Mouse (Mus musculus): ENCODE measurements around the gene Lpcat2. TPM values are rescaled to one million over a fixed set of nuclear protein-coding genes. Genes with fewer than 3 reads are reported as not detected.
A peak's percentile ranks its signal among the peaks of the same experiment; 100 is the strongest.
"Not testable (repeated sequence)": the region's sequence is repeated elsewhere in the genome, so short reads cannot be mapped to it uniquely, and the experiment has no call there.

The Lpcat2 gene
- total RNA-seq, 1 experiment from 2014 or later, result 98.4 TPM

DNA sequence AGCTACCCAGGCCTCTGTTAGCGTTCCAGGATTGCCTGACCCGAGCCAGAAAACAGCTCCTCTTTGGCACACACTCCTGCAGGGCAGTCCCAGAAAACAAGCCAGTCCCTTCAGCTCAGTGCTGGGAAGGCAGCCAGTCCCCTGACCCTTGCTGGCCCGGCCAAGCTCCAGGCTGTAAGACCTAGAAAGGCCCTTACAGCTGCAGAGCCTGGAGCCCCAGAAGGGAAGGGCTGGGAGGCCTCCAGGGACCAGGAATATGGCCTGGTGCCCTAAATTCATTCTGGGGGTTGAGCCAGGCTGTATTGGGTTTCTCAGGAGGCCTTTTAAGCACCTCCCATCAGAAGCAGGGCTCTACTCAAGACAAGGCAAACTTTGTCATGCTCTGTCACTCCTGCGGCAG is 4.9 kb upstream of the Lpcat2 start:
- no peak for ATAC-seq (replicated peaks; ENCODE audit: insufficient number of reproducible peaks, low FRiP score, low TSS enrichment, poor library complexity, severe bottlenecking)

DNA sequence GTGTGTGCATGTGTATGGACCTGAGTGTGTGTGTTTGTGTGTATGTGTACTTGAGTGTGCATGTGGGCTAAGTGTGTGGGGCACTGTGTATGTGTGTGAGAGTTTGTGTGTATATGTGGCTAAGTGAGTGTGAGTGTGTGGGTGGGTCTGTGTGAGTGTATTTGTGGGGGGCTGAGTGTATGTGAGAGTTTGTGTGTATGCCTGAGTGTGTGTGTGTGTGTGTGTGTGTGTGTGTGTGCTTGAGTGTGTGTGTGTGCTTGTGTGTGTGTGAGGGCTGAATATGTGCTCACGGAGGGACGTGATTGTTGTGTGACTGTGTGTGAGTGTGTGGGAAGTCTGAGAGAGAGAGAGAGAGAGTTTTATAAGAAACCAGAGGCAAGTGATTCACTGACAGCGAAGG is 3.8 kb upstream of the Lpcat2 start:
- ATAC-seq (replicated peaks; ENCODE audit: insufficient number of reproducible peaks, low FRiP score, low TSS enrichment, poor library complexity, severe bottlenecking), result no peak

DNA sequence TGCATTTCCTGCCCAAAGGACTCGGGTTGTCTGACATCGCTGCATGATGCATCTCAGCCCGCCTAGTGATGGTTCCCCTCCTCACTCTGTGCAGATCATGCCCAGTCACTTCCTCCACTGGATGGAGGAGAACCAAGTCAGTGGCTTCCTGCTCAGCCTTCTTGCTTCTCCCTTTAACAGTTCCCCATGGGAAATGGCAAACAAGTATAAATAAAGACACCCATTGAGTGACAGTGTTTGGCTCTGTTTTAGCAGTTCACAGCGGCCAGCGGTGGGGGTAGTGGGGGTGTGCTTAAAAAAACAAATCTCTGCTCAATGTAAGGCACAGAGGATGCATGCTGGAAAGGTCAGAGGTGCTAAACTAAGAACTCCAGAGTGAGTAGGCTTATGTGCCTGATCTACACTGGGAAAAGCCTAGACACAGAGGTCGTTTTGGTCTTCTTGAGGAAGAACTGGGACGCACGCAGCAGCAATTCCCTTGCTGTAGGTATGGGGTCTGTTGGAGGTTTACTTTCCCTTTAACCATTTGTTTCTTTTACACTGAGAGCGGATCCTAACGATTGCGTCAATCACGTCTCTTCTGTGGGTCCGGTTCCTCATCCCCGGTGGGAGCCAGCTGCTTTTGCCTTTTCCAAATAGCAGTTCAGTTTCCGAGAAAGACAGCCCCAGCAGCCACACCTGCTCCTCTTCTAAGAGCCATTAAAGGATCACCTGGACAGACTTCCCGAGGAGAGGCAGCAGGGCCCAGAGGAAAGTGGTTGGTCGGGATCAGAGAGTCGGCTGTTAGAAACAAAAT is 1.8 kb upstream of the Lpcat2 start:
- peak; percentile 62 for ATAC-seq (replicated peaks; ENCODE audit: insufficient number of reproducible peaks, low FRiP score, low TSS enrichment, poor library complexity, severe bottlenecking)

DNA sequence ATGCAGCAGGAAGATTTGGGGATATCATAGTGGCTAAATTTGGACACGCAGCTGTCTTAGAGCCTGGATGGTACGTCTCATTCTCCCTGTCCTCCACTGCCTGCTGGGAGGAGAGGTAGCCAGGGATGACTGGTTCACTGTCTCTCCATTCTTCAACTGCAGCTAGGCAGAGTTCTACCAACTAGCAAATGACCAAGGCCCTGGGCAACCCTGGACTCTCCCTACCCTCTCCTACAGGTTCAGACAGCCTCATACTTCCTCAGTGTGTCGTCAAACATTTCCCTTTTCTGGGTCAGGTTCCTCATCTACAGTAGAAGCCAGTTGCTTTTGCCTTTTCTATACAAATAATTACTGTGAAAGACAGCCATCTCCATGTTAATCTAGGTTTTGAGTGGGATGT is 466 bp upstream of the Lpcat2 start:
- peak; percentile 71 for ATAC-seq (replicated peaks; ENCODE audit: insufficient number of reproducible peaks, low FRiP score, low TSS enrichment, poor library complexity, severe bottlenecking)

DNA sequence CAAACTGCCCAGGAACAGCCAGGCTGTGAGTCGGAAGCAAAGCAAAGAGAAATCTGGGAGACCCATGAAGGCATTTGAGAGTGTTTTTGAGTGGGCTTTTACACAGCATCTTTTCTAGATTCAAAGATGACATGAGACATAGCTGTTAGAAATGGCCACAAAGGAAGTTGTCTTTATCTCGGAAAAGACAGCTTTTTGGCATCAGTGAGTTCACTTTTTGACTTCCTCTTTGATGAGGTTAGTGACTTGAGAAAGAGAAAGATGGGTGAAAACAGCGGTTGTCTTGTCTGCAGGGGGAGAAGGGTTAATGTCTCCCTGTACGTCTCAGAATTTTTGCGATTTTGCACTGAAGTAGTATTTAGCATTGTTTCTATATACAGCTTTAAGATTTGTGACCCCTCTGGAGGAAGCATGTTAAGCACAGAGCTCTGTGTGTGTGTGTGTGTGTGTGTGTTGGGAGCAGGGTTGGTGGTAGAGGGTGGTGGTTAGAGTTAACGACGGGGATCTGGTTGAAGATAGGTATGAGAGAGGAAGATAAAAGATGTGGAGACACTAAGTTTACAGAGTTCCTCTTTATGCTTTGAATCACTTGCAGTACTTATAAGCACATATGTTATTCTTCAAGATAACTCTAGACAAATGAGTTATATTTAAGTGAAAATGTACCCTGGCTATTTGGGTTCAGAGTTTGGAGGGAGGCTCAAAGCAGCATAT is 1.3 kb downstream of the Lpcat2 start:
- ATAC-seq (replicated peaks; ENCODE audit: insufficient number of reproducible peaks, low FRiP score, low TSS enrichment, poor library complexity, severe bottlenecking), result no peak

DNA sequence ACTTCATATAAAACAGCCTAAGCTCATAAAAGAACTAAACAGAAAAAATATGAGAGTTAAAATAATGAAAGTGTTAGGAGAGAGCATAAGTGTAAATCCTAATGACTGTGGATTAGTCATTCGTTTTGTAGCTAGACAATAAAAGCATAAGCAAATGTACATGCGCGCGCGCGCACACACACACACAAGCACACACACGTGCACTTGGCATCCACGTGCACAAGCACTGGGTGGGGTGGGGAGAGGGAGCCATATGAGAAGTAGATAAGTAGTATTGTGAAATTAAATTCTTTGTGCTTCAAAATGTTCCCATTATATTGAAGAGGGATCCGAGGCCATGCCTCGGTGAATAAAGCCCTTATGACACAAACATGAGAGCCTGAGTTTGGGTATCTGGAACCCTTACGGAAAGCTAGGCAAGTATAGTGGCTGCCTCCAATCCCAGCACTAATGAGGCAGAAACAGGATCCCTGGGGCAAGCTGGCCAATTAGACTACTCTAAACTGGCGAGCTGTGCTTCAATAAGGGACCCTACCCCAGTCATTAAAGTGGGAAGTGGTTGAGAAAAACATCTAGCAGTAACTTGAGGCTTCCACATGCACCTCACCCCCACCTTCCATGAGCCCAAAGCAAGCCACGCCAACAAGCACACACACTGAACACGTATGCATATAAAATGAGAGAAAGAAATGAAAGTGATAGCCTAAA is 3.5 kb downstream of the Lpcat2 start:
- ATAC-seq (replicated peaks; ENCODE audit: insufficient number of reproducible peaks, low FRiP score, low TSS enrichment, poor library complexity, severe bottlenecking), result no peak

DNA sequence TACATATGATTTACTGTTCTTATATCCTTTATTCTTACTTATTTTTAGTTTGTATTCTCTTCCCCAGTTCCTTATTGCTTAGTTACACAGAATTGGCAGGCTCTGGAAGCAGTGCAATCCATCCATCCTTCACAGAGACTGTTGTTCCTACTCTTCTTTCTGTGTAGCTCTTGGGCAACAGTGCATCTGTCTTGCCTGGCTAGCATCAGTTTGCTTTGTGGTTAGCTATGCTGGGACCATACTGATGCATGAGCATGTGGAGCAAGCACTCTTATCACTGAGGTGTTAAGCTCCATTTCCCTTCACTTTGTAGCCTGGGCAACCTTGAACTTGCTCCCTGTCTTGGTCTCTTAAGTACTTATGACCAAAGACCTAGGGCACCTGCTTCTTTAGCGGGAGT is 6.8 kb downstream of the Lpcat2 start:
- no peak for ATAC-seq (replicated peaks; ENCODE audit: insufficient number of reproducible peaks, low FRiP score, low TSS enrichment, poor library complexity, severe bottlenecking)

DNA sequence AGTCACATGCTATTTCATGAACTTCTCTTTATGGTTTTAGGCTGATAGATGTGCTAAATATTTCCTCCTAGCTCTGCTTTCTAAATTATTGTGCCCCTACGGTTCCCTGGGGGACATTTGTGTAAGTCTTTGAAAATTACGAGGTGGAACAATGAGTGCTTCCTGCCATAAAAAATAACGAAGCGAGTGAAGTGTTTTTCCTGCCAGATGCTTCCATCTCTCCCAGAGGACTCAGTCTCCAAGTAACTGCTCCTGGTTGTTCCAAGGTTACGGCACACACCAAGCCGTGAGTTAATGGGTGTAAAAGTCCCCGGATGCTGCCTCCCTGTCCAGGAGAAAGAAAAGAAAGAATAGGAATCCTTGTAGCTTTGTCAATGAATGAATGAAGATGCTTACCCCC is 15.1 kb downstream of the Lpcat2 start:
- ATAC-seq (replicated peaks; ENCODE audit: insufficient number of reproducible peaks, low FRiP score, low TSS enrichment, poor library complexity, severe bottlenecking), result no peak

DNA sequence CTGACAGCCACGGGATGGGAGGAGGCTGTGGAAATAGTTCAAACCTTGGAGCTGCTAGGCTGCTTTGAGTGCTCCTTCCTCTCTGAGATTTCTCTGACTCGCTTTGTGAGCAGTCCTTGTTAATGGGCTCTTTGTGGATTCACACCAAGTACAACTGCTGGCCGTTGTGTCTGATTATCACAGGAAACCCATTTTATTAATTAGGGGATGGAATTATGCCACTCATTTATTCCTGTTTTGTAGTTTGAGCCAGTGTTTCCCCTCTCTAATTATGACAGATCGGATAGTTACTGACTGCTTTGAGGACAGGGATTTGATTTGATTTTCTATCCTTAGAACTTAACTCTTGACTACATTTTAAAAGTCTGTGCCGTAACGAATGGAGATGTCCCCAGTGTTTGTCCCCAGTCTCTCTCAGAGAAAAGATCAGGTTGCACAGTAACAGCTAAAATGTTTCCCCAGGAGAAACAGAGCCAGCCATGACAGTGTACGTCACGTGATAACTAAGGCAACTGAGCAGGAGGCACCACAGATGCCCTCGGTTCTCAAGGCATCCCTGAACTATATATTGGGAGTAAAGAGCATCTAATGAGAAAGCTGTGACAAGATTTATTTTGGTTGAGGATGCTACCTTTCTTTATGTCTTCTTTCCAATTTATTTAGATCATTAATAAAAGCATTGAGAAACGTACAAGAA is 17.1 kb downstream of the Lpcat2 start:
- no peak for ATAC-seq (replicated peaks; ENCODE audit: insufficient number of reproducible peaks, low FRiP score, low TSS enrichment, poor library complexity, severe bottlenecking)

DNA sequence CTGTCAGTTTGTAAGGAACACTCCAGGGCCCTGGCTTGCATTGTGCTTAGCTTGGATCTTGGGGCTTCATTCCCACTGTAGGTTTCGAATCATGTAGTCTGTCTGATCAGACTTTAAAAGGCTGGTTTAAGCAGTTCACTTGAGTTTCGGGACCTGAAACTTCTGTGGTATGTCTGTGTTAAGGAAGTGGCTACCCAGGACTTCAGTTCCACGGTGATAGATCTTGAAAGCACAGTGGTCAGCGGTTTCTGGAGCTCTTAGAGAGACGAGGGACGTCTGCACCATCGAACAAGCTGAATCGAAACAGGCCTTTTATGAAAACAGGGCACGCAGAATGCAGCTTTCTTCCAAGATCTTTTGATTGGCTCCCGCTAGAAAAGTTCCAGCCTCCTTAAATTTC is 20.7 kb downstream of the Lpcat2 start:
- no peak for ATAC-seq (replicated peaks; ENCODE audit: insufficient number of reproducible peaks, low FRiP score, low TSS enrichment, poor library complexity, severe bottlenecking)

DNA sequence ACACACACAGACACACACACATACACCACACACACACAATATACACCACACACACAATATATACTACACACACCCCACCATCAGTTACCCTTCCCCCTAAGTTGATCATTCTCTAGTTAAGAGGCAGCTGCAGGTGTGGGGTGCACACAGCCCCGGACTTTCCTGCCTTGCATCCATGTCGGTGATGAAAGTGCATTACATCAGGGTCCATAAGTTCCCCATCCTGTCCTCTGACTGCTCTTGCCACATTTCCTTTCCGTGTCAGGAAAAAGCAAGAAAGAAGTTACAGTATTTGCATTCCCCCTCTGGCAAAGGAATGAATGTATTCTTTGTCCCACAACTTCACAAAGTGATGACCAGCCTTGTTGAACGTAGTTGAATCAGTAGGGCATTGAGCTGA is 26.1 kb downstream of the Lpcat2 start:
- no peak for ATAC-seq (replicated peaks; ENCODE audit: insufficient number of reproducible peaks, low FRiP score, low TSS enrichment, poor library complexity, severe bottlenecking)

DNA sequence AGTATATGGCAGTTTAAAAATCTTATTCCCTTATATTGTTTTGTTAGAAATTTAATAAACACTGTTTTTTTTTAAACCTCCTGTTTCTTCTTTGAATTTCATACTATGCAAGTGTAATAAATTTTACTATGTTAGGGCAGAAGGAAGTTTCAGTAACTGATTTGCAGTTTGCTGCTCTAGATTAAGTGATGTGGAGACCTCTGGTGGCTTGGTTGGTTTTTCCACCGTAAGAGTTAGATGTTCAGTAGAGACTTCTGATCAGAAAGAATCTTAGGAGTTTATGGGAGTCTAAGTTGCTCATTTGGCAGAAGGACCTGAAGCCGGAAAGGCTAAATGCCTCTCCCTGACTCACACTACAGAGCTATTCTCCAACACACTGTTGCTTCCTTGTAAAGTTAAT is 28.6 kb downstream of the Lpcat2 start:
- ATAC-seq (replicated peaks; ENCODE audit: insufficient number of reproducible peaks, low FRiP score, low TSS enrichment, poor library complexity, severe bottlenecking), result no peak

DNA sequence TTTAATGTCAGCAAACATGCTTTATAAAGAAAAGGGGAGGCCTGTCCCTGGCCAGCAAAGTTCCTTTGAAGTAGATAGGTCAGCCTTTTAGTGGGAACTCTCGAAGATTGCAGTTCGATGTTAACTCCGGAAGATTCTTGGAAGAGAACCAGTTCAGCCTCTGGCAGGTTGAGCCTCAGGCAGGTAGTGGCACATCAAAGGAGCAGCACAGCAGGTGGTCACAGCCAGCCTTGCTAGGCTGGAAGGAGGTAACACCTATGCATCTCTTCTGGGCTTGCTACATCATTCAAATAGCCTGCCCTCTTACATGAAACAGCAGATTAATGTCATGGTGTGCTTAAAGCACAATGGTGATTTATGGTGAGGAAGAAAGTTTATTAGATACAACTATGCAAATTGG is 37.1 kb downstream of the Lpcat2 start:
- ATAC-seq (replicated peaks; ENCODE audit: insufficient number of reproducible peaks, low FRiP score, low TSS enrichment, poor library complexity, severe bottlenecking), result not testable (repeated sequence)

DNA sequence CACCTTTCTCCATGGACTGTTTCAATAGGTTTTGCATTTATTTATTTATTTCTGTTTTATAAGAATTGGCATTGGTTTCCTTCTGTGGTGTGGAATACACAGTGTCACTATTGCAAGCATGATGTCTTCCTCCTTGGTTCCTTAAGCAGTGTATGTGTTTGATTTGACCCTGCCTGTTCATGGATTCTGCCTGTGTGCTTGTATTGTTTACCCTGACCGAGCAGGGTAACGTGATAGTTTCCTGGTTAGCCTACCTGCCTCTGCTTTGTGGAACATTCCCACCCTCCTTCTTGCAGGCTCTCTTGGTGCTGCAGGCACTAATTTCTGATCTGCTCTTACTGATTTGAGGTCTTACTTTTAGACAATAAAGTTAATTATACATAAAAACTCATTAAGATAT is 38.7 kb downstream of the Lpcat2 start:
- no peak for ATAC-seq (replicated peaks; ENCODE audit: insufficient number of reproducible peaks, low FRiP score, low TSS enrichment, poor library complexity, severe bottlenecking)

DNA sequence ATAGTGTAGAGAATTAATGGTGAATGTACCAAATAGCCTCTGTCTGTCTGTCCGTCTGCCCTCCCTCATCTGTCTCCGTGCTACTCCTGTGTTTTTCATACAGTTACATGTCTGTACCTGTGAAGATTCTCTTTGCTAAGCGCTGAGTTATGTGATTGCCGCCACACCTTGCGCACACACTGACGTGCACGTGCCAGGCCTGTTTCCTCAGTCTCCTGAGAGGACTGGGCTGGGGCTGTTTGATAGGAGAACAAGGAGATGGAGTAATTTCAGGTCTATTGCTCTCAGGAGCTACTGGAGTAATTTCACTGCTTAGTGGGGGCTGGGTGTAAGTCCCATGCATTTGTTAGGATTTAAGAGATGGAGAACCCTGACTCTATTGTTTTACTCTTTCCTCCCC is 39.9 kb downstream of the Lpcat2 start:
- ATAC-seq (replicated peaks; ENCODE audit: insufficient number of reproducible peaks, low FRiP score, low TSS enrichment, poor library complexity, severe bottlenecking), result no peak

DNA sequence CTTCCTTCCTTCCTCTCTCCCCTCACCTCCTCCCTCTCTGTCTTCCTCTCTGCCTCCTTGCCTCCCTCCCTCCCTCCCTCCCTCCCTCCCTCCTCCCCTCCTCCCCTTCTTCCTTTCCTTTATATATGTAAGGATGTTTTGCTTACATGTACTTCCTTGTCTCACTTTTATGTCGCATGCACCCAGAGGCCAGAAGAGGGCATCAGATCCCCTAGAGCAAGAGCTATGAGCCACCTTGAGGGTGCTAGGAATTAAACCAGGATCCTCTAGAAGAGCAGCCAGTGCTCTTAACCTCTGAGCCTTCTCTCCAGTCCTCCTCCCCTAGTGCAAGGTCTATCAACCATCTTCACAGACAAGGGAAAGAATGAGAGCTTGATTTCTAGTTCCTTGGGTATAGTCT is 40.9 kb downstream of the Lpcat2 start:
- no peak for ATAC-seq (replicated peaks; ENCODE audit: insufficient number of reproducible peaks, low FRiP score, low TSS enrichment, poor library complexity, severe bottlenecking)

DNA sequence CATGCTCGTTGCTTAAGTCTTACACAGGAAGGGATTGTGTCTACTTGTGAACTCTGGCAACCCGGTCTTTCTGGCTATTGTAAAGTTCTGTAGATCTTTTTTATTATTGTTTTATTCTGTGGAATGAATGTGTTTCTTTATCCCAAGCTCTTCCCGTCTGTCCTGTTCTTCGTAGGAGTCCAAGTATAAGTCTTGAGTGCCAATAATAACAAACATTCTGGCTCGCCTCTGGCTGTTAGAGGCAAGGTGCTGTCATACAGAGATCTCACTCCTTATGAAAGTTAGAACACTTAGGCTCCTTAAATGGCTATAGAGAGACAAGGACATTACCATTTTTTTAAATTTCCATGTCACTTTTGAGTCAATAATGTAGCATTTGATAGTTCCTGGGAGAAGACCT is 41.5 kb downstream of the Lpcat2 start:
- no peak for ATAC-seq (replicated peaks; ENCODE audit: insufficient number of reproducible peaks, low FRiP score, low TSS enrichment, poor library complexity, severe bottlenecking)

DNA sequence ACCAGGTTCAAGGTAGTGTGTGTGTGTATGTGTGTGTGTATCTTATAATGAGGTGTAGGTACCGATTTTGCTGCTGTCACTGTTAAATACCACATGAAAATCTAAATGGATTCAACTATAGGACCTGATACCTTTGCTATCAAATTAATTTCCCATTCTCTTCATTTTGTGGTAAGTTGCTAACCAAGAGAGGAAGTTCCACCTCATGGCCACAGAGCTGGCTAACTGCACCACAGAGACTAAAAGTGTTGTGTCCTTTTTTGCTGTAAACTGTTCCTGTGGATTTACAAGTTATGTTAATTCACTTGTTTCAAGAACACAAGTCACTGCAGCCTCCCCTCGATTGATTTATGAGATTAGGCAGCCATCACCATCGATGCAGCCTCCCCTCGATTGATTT is 42.7 kb downstream of the Lpcat2 start:
- ATAC-seq (replicated peaks; ENCODE audit: insufficient number of reproducible peaks, low FRiP score, low TSS enrichment, poor library complexity, severe bottlenecking), result no peak

DNA sequence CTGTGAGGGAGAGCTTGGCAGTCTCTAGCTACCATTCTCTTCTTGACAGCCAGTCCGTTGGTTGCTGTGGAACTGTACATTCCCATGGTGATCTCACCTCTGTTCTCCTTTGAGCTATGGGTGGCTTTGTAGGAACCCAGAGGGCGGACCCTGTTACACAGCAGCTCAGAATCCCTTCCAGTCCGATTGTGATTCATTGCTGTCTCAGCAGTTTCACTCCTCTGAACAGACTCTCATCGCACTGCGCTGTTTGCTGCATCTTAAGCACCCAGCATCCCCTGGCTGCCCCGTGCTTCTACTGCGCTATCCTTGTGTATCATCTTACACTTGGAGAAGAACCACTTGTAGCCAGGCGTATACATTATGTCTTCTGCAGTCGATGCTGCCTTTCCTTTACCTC is 44.5 kb downstream of the Lpcat2 start:
- no peak for ATAC-seq (replicated peaks; ENCODE audit: insufficient number of reproducible peaks, low FRiP score, low TSS enrichment, poor library complexity, severe bottlenecking)
